Mouse (Mus musculus) neutrophil, adult 59 days (primary cell): ENCODE results near the gene Wfdc10. TPM values are rescaled to one million over a fixed set of nuclear protein-coding genes. Genes with fewer than 3 reads are reported as not detected.

Experiments used
- total RNA-seq, 2 experiments: library from RNA; stranded (reverse); gene quantifications; 1 replicate in 1 of 2; 2 replicates in 1 of 2; pipeline ENCODE4 v1.2.4; 2023

Gene Wfdc10
- total RNA-seq, result 10 to 100 TPM in 1 of 2 experiments, 1 to 10 TPM in 1; 8.8 to 13.0 TPM

DNA sequence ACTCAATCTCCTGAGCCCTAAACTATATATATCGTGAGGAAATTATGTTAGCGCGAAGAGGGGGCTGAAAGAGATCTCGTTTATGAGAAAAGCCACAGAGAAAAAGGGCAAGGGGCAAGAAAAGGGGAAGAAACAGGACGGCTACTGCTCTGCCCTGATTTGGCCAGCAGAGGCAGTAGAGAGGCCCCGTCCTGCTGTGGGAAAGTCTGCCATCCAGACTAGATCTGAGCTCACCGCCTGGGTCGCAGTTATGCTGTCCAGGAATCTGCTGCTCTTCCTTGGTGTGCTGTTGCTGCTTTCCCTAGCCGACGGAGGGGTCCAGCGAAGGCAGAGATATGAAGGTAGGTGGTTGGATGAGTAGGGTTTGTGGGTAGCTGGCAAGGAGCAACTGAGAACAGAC lies at the start of gene Wfdc10:
TSS of gene Wfdc10 (plus strand) at position 189 of the 400 bp plus-strand sequence.

DNA sequence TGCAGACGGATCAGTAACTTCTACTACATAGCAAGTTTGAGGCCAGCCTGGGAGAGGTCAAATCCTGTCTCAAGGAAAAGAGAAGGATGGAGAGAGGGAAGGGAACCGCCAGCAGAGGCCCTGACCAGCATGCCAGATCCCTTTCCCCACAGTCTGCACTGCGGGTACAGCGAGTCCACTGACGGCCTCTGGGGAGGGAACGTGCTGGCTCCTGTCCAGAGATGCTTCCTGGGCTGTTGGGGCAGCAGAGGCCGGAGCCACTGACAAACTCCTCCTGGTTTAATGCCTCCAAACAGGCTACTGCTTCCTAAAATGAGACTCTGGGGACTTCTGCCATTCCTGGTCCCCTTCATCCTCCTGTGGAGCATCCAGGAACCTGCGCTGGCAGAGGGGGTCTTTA lies 42.4 kb upstream of the Wfdc10 start, which contains the start of the genes Wfdc6b and Wfdc8:
TSS of gene Wfdc6b (plus strand) at position 52 of the 400 bp plus-strand sequence.
TSS of gene Wfdc8 (minus strand) at position 156 of the 400 bp plus-strand sequence.

GRCm38 (mm10) chr2:164638696-164639095 lies 17.1 kb upstream of the Wfdc10 start, which contains the start of gene Wfdc16:
Wfdc16 (minus strand) TSS chr2:164638796.

GRCm38 (mm10) chr2:164656483-164656882 lies 637 bp downstream of the Wfdc10 start, which contains the start of gene Wfdc9:
Wfdc9 (minus strand) TSS chr2:164656583.

DNA sequence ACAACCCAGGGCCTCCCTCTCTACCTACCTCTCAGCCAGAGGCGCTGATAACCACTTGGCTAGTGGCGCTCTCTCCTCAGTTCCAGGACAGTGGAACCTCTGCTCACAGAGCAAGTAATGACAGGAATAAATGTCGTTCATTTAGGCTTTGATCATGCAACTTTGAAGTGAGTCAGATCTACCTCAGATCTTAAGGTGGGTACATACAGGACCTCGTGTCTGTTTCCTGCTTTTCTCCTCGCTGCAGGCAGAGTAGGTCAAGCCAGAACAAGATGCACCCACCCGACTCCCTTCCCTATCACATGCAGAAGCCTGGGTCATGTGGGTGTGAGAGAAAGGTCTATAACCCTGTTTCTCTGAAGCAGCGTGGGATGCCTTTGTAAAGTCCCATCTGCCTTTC lies 18.1 kb downstream of the Wfdc10 start, which contains the start of gene Wfdc11:
TSS of gene Wfdc11 (minus strand) at position 101 of the 400 bp plus-strand sequence.

GRCm38 (mm10) chr2:164684807-164685206 lies 29.0 kb downstream of the Wfdc10 start, which contains the start of gene Wfdc13:
Wfdc13 (plus strand) TSS chr2:164685107.

DNA sequence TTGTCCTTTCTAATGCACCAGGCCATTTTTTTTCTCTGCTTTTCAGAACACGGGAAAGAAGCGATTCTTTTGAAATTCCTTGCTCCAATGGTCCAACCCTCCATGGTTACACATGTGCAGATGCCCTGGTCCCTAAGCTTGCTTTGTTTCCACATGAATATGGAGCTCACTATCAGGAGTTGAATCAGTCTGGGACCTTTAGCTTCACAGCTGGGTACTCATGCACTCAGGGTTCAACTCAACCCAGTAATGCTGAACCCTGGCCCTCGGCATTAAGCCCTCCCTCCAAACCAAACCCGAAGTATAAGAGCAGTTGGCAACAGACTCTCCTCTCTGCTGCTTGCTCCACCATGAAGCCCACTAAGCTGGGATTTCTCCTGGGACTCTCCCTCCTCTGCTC lies 42.4 kb downstream of the Wfdc10 start, which contains the start of gene Spint4:
TSS of gene Spint4 (plus strand) at position 301 of the 400 bp plus-strand sequence.

Other genes starting within 250 kb of the Wfdc10 start
- 1 to 10 TPM; 2.4 to 3.9 TPM for gene Sdc4, start 212.2 kb upstream of the Wfdc10 start, total RNA-seq
- 10 to 100 TPM; 28.4 to 36.4 TPM for gene Sys1, start 199.1 kb upstream of the Wfdc10 start, total RNA-seq
- 1 to 10 TPM in 1 of 2 experiments, under 1 TPM in 1; 0.97 to 3.1 TPM for gene Gm20458, start 195.1 kb upstream of the Wfdc10 start, total RNA-seq
- gene Trp53tg5, start 182.3 kb upstream of the Wfdc10 start, total RNA-seq, result not detected
- 1 to 10 TPM; 1.0 to 2.2 TPM for gene Dbndd2, start 169.9 kb upstream of the Wfdc10 start, total RNA-seq
- gene Pigt, start 158.5 kb upstream of the Wfdc10 start, total RNA-seq, result 10 to 100 TPM; 45.7 to 55.1 TPM
- not detected for gene Wfdc2, start 93.6 kb upstream of the Wfdc10 start, total RNA-seq
- gene Spint3, start 82.6 kb upstream of the Wfdc10 start, total RNA-seq, result not detected
- gene Wfdc6a, start 70.6 kb upstream of the Wfdc10 start, total RNA-seq, result not detected
- gene Eppin, start 62.5 kb upstream of the Wfdc10 start, total RNA-seq, result not detected
- gene Wfdc6b, start 42.5 kb upstream of the Wfdc10 start, total RNA-seq, result not detected
- gene Wfdc8, start 42.4 kb upstream of the Wfdc10 start, total RNA-seq, result not detected
- gene Wfdc16, start 17.2 kb upstream of the Wfdc10 start, total RNA-seq, result not detected
- not detected for gene Wfdc9, start 537 bp downstream of the Wfdc10 start, total RNA-seq
- not detected for gene Wfdc11, start 18.0 kb downstream of the Wfdc10 start, total RNA-seq
- not detected for gene Wfdc13, start 29.1 kb downstream of the Wfdc10 start, total RNA-seq
- gene Spint4, start 42.5 kb downstream of the Wfdc10 start, total RNA-seq, result not detected
- gene Spint5, start 59.3 kb downstream of the Wfdc10 start, total RNA-seq, result not detected
- gene Wfdc3, start 89.9 kb downstream of the Wfdc10 start, total RNA-seq, result not detected
- 10 to 100 TPM; 32.0 to 40.8 TPM for gene Dnttip1, start 89.9 kb downstream of the Wfdc10 start, total RNA-seq
- gene Ube2c, start 113.9 kb downstream of the Wfdc10 start, total RNA-seq, result 100 to 1,000 TPM; 109 to 112 TPM
- not detected for gene Tnnc2, start 123.9 kb downstream of the Wfdc10 start, total RNA-seq
- gene Snx21, start 129.8 kb downstream of the Wfdc10 start, total RNA-seq, result 1 to 10 TPM; 2.9 to 3.7 TPM
- gene Acot8, start 148.8 kb downstream of the Wfdc10 start, total RNA-seq, result 10 to 100 TPM; 47.9 to 53.1 TPM
- gene Zswim3, start 149.1 kb downstream of the Wfdc10 start, total RNA-seq, result 1 to 10 TPM; 3.1 to 3.2 TPM
- 1 to 10 TPM; 3.2 to 5.0 TPM for gene Zswim1, start 166.6 kb downstream of the Wfdc10 start, total RNA-seq
- gene Spata25, start 172.5 kb downstream of the Wfdc10 start, total RNA-seq, result not detected
- 100 to 1,000 TPM; 141 to 211 TPM for gene Ctsa, start 176.8 kb downstream of the Wfdc10 start, total RNA-seq
- 1 to 10 TPM; 1.7 to 3.7 TPM for gene Neurl2, start 177.4 kb downstream of the Wfdc10 start, total RNA-seq
- 1 to 10 TPM; 5.4 to 5.7 TPM for gene Pltp, start 201.7 kb downstream of the Wfdc10 start, total RNA-seq
- 10 to 100 TPM; 55.4 to 63.3 TPM for gene Pcif1, start 223.3 kb downstream of the Wfdc10 start, total RNA-seq